Mouse (Mus musculus) heart, postnatal 0 days (tissue): ENCODE results near the gene Ptchd4.

Source experiments
- CTCF ChIP-seq: IDR thresholded peaks from 2 replicates; pipeline ENCODE4 v1.5.1; 2016; ENCODE audit warnings: antibody characterized with exemption, control low read depth, low read depth
- EP300 ChIP-seq: IDR thresholded peaks from 2 replicates; pipeline ENCODE4 v1.6.1; 2016; ENCODE audit warnings: antibody characterized with exemption, low read depth

DNA sequence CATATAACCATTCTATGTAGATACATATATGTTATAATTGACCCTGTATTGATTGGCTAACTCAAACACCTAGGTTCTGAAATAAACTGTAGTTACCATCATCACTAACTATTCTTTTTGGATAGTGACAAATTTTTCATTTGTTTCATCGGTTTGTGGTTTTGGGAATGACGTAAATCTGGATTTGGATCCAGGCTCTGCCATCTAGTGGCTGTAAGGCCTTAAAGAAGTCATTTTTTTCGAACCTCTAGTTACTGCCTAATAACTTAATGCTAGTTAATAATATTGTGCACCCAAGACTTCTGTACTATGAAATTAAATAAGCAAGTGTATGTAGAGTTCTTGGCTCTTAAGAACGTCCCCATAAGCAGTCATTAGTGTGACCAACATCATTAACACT is 11.5 kb upstream of the Ptchd4 start:
- TF ChIP-seq CTCF (0 out of 2 replicates have a peak, but pooled peaks have one; percentile 2), EP300 (no peak)
